Mouse (Mus musculus): ENCODE measurements around the gene Olfr859. TPM values are rescaled to one million over a fixed set of nuclear protein-coding genes. Genes with fewer than 3 reads are reported as not detected.
"Not testable (repeated sequence)": the region's sequence is repeated elsewhere in the genome, so short reads cannot be mapped to it uniquely, and the experiment has no call there.

The Olfr859 gene
- total RNA-seq (2021): not detected

DNA sequence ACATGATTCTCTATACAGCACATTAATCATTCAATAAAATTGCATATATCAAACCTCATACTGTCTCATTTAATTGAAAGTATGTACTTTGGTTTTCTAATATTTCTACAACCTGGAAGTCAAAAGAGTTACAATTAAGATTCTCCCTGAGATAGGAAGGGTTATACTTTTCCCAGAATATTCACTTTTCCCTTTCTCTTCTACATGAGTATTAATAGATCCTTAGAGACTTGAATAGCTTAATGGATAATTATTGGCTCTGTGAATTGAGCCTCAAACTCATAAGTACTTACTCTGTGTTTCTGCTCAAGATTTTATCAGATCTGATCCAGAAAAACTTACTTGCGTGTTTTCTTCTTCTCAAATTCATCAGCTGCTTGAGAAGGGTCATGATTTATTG is at the start of gene Olfr859:
Gene Olfr859, plus strand, starts transcription at position 301 of the 400 bp plus-strand sequence.
- DNase-seq (ENCODE audit: low spot score in 2 of 2); intact Hi-C loops (cut with DNase I): not testable (repeated sequence)

DNA sequence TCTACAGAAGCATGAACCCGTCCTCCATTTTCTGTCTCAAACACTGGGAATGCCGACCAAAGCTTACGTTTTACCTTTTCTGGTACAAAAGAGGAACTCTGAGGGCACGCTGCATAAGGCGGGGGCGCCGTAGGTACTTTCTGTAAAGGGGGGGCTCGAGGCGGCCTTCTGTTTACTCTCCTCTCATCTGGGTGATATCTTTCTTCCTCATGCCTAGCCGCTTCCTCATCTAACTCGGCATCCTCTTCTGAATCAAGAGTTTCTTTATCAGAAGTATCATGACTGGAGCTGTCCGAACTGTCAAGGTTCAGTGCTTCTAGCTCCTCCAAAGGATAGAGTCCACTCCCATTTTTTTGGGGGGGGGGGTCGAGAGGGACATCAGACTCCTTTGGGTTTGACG is 35.6 kb upstream of the Olfr859 start:
- intact Hi-C loops (cut with DNase I): no loop called here
- DNase-seq (ENCODE audit: low spot score in 2 of 2): no peak

DNA sequence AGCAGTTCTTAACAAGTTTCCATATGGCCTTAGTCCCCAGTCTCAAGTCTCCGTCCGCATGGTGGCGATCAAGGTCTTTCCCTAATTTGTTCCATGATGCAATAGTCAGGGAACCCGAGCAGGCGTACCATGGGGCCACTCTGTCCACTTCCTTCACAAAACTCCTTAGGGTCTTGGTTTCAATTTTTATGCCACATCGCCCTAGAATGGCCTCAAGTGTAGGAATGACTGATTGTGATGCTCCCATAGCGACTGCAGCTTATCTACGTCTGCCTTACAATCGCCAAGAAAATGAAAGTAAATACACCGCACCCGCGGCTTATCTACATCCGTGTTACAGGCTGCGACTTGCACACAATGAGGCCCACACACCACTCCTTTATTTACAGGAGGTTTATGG is 35.0 kb upstream of the Olfr859 start:
- intact Hi-C loops (cut with DNase I): no loop called here

DNA sequence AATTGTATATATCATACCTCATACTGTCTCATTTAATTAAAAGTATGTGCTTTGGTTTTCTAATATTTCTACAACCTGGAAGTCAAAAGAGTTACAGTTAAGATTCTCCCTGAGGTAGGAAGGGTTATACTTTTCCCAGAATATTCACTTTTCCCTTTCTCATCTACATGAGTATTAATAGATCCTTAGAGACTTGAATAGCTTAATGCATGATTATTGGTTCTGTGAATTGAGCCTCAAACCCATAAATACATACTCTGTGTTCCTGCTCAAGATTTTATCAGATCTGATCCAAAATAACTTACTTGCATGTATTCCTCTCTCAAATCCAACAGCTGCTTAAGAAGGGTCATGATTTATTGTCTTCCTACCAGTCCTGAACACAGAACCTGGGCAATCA is 24.7 kb upstream of the Olfr859 start, which contains the start of gene Olfr58:
Gene Olfr58, plus strand, starts transcription at position 301 of the 400 bp plus-strand sequence.
- intact Hi-C loops (cut with DNase I): no loop called here
- no peak for DNase-seq (ENCODE audit: low spot score in 2 of 2)

More for the DNA sequence above, 35.0 kb upstream of the Olfr859 start:
- no peak for DNase-seq (ENCODE audit: low spot score in 2 of 2)

- DNase-seq (ENCODE audit: low spot score in 2 of 2): no peak
- intact Hi-C loops (cut with DNase I): no loop called here
Observed at GRCm38 (mm10) chr9:19803000-19803399, 1.7 kb upstream of the Olfr859 start.

GRCm38 (mm10) chr9:19849647-19850046 is 44.9 kb downstream of the Olfr859 start, which contains the start of gene Olfr860:
TSS of gene Olfr860 (minus strand) at chr9:19849747.
- DNase-seq (ENCODE audit: low spot score in 2 of 2): no peak
- intact Hi-C loops (cut with DNase I): no loop called here

Other genes with a start within 250 kb of the Olfr859 start
- not detected for gene Olfr854, start 237.5 kb upstream of the Olfr859 start, total RNA-seq (2021)
- not detected for gene Olfr855, start 222.3 kb upstream of the Olfr859 start, total RNA-seq (2021)
- gene Zfp317, start 182.8 kb upstream of the Olfr859 start, total RNA-seq (2021): 10 to 100 TPM; 19.8 to 22.3 TPM
- not detected for gene Olfr857, start 95.5 kb upstream of the Olfr859 start, total RNA-seq (2021)
- gene Olfr58, start 24.6 kb upstream of the Olfr859 start, total RNA-seq (2021): not detected
- gene Olfr860, start 44.8 kb downstream of the Olfr859 start, total RNA-seq (2021): not detected
- gene Olfr862, start 83.1 kb downstream of the Olfr859 start, total RNA-seq (2021): not detected
- gene Olfr77, start 112.0 kb downstream of the Olfr859 start, total RNA-seq (2021): not detected
- not detected for gene Olfr866, start 223.1 kb downstream of the Olfr859 start, total RNA-seq (2021)